Mouse (Mus musculus) CH12.LX (cell line): ENCODE data around the gene Kcnk3. TPM values are rescaled to one million over a fixed set of nuclear protein-coding genes. Genes with fewer than 3 reads are reported as not detected.

Experiments used
- DNase-seq: peaks from one replicate; pipeline ENCODE4 v3.0.0-alpha.2; 2013; ENCODE audit errors: extremely low read depth
- H3K27ac ChIP-seq: 2 replicates; pipeline ENCODE4 v1.5.1; 2012; ENCODE audit warnings: low read depth, mild to moderate bottlenecking, control low read depth, moderate library complexity; ENCODE audit not compliant: insufficient read depth
- H3K27me3 ChIP-seq: replicated peaks from 2 replicates; pipeline ENCODE3; 2012; ENCODE audit warnings: inconsistent platforms
- H3K36me3 ChIP-seq, 2 experiments: replicated peaks in 1 of 2; 2 replicates each; pipeline versions ENCODE3 to v1.6.1; 2012; ENCODE audit warnings: inconsistent platforms in 1 of 2, low read length in 1 of 2, mild to moderate bottlenecking in 1 of 2, mixed read lengths in 1 of 2, moderate library complexity in 1 of 2; ENCODE audit not compliant: control insufficient read depth in 1 of 2, insufficient read depth in 1 of 2
- H3K4me1 ChIP-seq, 2 experiments: 2 replicates each; pipeline ENCODE4 v1.6.1; 2012; ENCODE audit warnings: inconsistent platforms in 1 of 2, moderate library complexity in 1 of 2; ENCODE audit not compliant: insufficient read depth in 2 of 2, control insufficient read depth in 1 of 2
- H3K4me2 ChIP-seq: 2 replicates; pipeline ENCODE4 v1.6.1; 2012; ENCODE audit warnings: low read depth, mild to moderate bottlenecking, control low read depth; ENCODE audit not compliant: poor library complexity, insufficient read depth, severe bottlenecking
- H3K4me3 ChIP-seq, 3 experiments: fragments of 150-350 bp in 1 of 3; sonication (generic) in 1 of 3; replicated peaks in 1 of 3; 2 replicates each; pipeline versions ENCODE3 to v1.5.1; 2011 to 2012; ENCODE audit warnings: low read depth in 2 of 3, low read length in 2 of 3, mild to moderate bottlenecking in 2 of 3, moderate library complexity in 2 of 3, control low read depth in 1 of 3, improper control_type of control experiment in 1 of 3, inconsistent platforms in 1 of 3, mixed read lengths in 1 of 3; ENCODE audit not compliant: poor library complexity in 1 of 3
- H3K79me2 ChIP-seq: replicated peaks from 2 replicates; pipeline ENCODE4 v1.6.1; 2012; ENCODE audit warnings: mild to moderate bottlenecking, moderate library complexity; ENCODE audit not compliant: control insufficient read depth, poor library complexity, insufficient read depth, severe bottlenecking; ENCODE audit errors: extremely low read depth
- H3K9ac ChIP-seq: 2 replicates; pipeline ENCODE4 v1.6.1; 2012; ENCODE audit warnings: low read depth, mild to moderate bottlenecking, control low read depth, moderate library complexity; ENCODE audit not compliant: insufficient read depth
- H3K9me3 ChIP-seq: replicated peaks from 2 replicates; pipeline ENCODE3; 2012; ENCODE audit warnings: low read length, inconsistent platforms, mixed read lengths
- BHLHE40 ChIP-seq: IDR thresholded peaks from 2 replicates; pipeline ENCODE4 v1.6.1; 2011; ENCODE audit warnings: mild to moderate bottlenecking, low read depth, low read length, improper control_type of control experiment
- CHD1 ChIP-seq: IDR thresholded peaks from 2 replicates; pipeline ENCODE4 v1.6.1; 2012; ENCODE audit warnings: low read depth, low read length, improper control_type of control experiment, inconsistent platforms
- ELF1 ChIP-seq: IDR thresholded peaks from 2 replicates; pipeline ENCODE4 v1.6.1; 2014; ENCODE audit warnings: low read depth, mild to moderate bottlenecking, inconsistent platforms, low read length, improper control_type of control experiment
- ETS1 ChIP-seq: conservative IDR thresholded peaks from 2 replicates; pipeline ENCODE4 v1.6.1; 2012; ENCODE audit warnings: low read depth, mild to moderate bottlenecking, inconsistent platforms, low read length, improper control_type of control experiment, moderate library complexity
- HCFC1 ChIP-seq: IDR thresholded peaks from 2 replicates; pipeline ENCODE4 v1.6.1; 2012; ENCODE audit warnings: low read depth, mild to moderate bottlenecking, inconsistent platforms, low read length, improper control_type of control experiment
- IRF4 ChIP-seq: IDR thresholded peaks from 2 replicates; pipeline ENCODE4 v1.6.1; 2014; ENCODE audit warnings: low read depth, mild to moderate bottlenecking, inconsistent platforms, low read length, improper control_type of control experiment
- JUND ChIP-seq: conservative IDR thresholded peaks from 2 replicates; pipeline ENCODE4 v1.6.1; 2011; ENCODE audit warnings: low read depth, low read length, improper control_type of control experiment
- MAFK ChIP-seq: IDR thresholded peaks from 2 replicates; pipeline ENCODE4 v1.6.1; 2011; ENCODE audit warnings: low read length, improper control_type of control experiment; ENCODE audit not compliant: insufficient replicate concordance
- MAX ChIP-seq: IDR thresholded peaks from 2 replicates; pipeline ENCODE4 v1.6.1; 2011; ENCODE audit warnings: low read length, improper control_type of control experiment
- MEF2A ChIP-seq: IDR thresholded peaks from 2 replicates; pipeline ENCODE4 v1.6.1; 2014; ENCODE audit warnings: low read depth, mild to moderate bottlenecking, inconsistent platforms, low read length, improper control_type of control experiment, borderline replicate concordance
- MXI1 ChIP-seq: IDR thresholded peaks from 2 replicates; pipeline ENCODE4 v1.6.1; 2011; ENCODE audit warnings: mild to moderate bottlenecking, low read depth, low read length, improper control_type of control experiment
- NELFE ChIP-seq: IDR thresholded peaks from 2 replicates; pipeline ENCODE4 v1.6.1; 2011; ENCODE audit warnings: low read depth, low read length, improper control_type of control experiment
- PAX5 ChIP-seq: IDR thresholded peaks from 2 replicates; pipeline ENCODE4 v1.6.1; 2012; ENCODE audit warnings: low read length, inconsistent platforms, mixed read lengths
- RAD21 ChIP-seq: IDR thresholded peaks from 2 replicates; pipeline ENCODE4 v1.6.1; 2011; ENCODE audit warnings: low read depth, mild to moderate bottlenecking, low read length, improper control_type of control experiment, moderate library complexity
- TCF12 ChIP-seq: IDR thresholded peaks from 2 replicates; pipeline ENCODE4 v1.6.1; 2014; ENCODE audit warnings: low read depth, mild to moderate bottlenecking, inconsistent platforms, low read length, improper control_type of control experiment
- UBTF ChIP-seq: IDR thresholded peaks from 2 replicates; pipeline ENCODE4 v1.6.1; 2012; ENCODE audit warnings: low read depth, mild to moderate bottlenecking, inconsistent platforms, low read length, improper control_type of control experiment, moderate library complexity
- USF1 ChIP-seq: IDR thresholded peaks from 2 replicates; pipeline ENCODE4 v1.6.1; 2014; ENCODE audit warnings: low read depth, mild to moderate bottlenecking, inconsistent platforms, low read length, improper control_type of control experiment
- USF2 ChIP-seq: conservative IDR thresholded peaks from 2 replicates; pipeline ENCODE4 v1.6.1; 2011; ENCODE audit warnings: low read depth, low read length, improper control_type of control experiment
- ZKSCAN1 ChIP-seq: IDR thresholded peaks from 2 replicates; pipeline ENCODE4 v1.6.1; 2012; ENCODE audit warnings: low read depth, inconsistent platforms, low read length, improper control_type of control experiment, borderline replicate concordance
- dilution Hi-C: fragments of 300-500 bp; cut with MboI; formaldehyde crosslinking; loops from 2 replicates; pipeline ENCODE4 v1.14.3; 2020; ENCODE audit warnings: low sequenced_read_pairs; ENCODE audit not compliant: extremely low pct_unique_long_range_greater_than_20kb, extremely low pct_ligation_motif_present
- in situ Hi-C: fragments of 300-500 bp; cut with MboI; formaldehyde crosslinking; loops from 3 replicates; pipeline ENCODE4 v1.14.3; 2019; ENCODE audit warnings: low sequenced_read_pairs, low pct_ligation_motif_present, low pct_unique_long_range_greater_than_20kb, mixed read lengths
- polyA plus RNA-seq: library from polyadenylated mRNA; unstranded; fragments of >175 nt; gene quantifications from 2 replicates; pipeline ENCODE4 v1.2.1, GENCODE M21; 2012; ENCODE audit warnings: low read depth; ENCODE audit not compliant: insufficient read length
- total RNA-seq, 2 experiments: library from RNA; depleted of rRNA; stranded (reverse); fragments of 300-350 nt in 1 of 2; fragments of >200 nt in 1 of 2; gene quantifications; 2 replicates each; pipeline ENCODE4 v1.2.3; 2012 to 2014

Kcnk3 gene
- total and polyA plus RNA-seq, 3 experiments, result not detected

- no peak for DNase-seq
Observed at GRCm38 (mm10) chr5:30617357-30617756, 29.4 kb downstream of the Kcnk3 start.

GRCm38 (mm10) chr5:30617851-30618250 is 29.9 kb downstream of the Kcnk3 start:
- TF ChIP-seq MAX (no peak), MAFK (no peak), ETS1 (no peak), RAD21 (no peak), ELF1 (no peak), UBTF (no peak), MEF2A (no peak), IRF4 (no peak), HCFC1 (no peak), JUND (no peak), ZKSCAN1 (no peak), NELFE (no peak)
- H3K79me2 ChIP-seq, result no peaks in the 10 kb centered on the region
- peaks cover 6% of the 10 kb centered on the region for H3K9me3 ChIP-seq
- DNase-seq, result no peak
- H3K4me3 ChIP-seq, result no peak overlapping the region
- no peaks in the 10 kb centered on the region for H3K27me3 ChIP-seq
- no peak overlapping the region for H3K27ac ChIP-seq
- dilution Hi-C loops, result no loop called here
- H3K36me3 ChIP-seq, result no peaks in the 10 kb centered on the region
- no peak overlapping the region; the same call in 1 of the 2 replicates for H3K4me2 ChIP-seq
- H3K4me1 ChIP-seq, result peaks cover 19 to 52% of the 10 kb centered on the region in 2 experiments
- no peak overlapping the region for H3K9ac ChIP-seq
- in situ Hi-C loops, result no loop called here

More at GRCm38 (mm10) chr5:30617357-30617756, 29.4 kb downstream of the Kcnk3 start:
- Histone ChIP-seq H3K36me3 (no peaks in the 10 kb centered on the region), H3K9ac (no peak overlapping the region), H3K4me1 (peaks cover 19 to 51% of the 10 kb centered on the region in 2 experiments), H3K27ac (no peak overlapping the region), H3K4me3 (no peak overlapping the region), H3K4me2 (no peak overlapping the region), H3K27me3 (no peaks in the 10 kb centered on the region), H3K9me3 (peaks cover 3% of the 10 kb centered on the region), H3K79me2 (no peaks in the 10 kb centered on the region)
- TF ChIP-seq TCF12 (no peak), MXI1 (no peak), RAD21 (no peak), USF2 (no peak), CHD1 (no peak), USF1 (no peak), PAX5 (no peak), IRF4 (no peak), MEF2A (no peak), MAFK (no peak), BHLHE40 (no peak)
- in situ Hi-C loops (no loop called here), dilution Hi-C loops (no loop called here)
